Mouse (Mus musculus) testis, postnatal 10 days (tissue): Measurements from ENCODE around the gene Coa5.

Source experiments
- DNase-seq: peaks from one replicate; pipeline ENCODE4 v3.0.0; 2021; ENCODE audit warnings: low spot score

The Coa5 gene

DNA sequence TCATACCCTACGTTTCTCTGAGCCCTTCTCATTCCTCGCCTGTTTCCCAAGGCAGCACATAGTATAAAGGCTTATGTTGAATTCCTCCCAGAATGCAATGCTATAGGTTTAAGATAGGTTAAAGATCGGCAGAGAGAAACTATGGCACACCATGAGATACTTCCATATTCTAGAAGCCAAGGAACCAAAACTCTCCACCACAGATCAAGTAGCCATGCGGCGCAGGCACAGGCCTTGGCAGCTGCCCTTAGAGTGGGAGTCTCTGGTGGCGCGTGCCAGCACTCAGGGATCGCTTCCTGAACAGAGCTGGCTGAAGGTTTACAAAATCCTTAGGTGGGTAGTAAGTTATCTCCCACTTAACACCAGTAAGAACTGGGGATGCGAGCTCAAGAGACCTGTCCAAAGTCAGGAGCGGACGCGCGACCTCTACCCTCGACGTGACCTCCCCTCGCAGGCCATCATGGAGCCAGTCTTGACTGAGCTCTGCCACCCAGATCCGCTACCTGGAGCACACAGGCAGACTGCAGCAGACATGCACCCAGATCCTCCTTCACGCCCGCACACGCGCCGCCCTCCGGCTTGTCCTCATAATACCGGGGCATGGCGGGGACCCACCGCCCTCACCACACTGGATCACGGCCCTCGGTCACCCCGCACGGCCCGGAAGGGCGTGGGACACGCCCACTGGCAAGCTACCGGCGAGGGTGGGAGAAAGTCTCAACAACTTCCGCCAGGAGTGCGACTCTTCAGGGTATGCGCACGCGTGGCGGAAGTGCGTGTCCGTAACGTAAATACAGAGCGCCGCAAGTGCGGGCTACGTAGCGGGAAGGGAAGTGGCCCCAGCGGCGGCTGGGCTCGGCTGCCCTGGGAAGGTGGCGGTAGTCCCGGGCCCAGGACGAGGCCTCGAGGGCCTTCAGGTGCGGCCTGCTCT is at the start of gene Coa5, which contains the start of gene Unc50:
Coa5 (minus strand) TSS at position 738 of the 931 bp plus-strand sequence.
Unc50 (plus strand) TSS at position 774 of the 931 bp plus-strand sequence.
- peak; percentile 94 for DNase-seq

- no peak for DNase-seq
Observed at GRCm38 (mm10) chr1:37479074-37479473, 49.2 kb upstream of the Coa5 start.

GRCm38 (mm10) chr1:37478416-37478815 is 48.5 kb upstream of the Coa5 start:
- DNase-seq, result no peak

DNA sequence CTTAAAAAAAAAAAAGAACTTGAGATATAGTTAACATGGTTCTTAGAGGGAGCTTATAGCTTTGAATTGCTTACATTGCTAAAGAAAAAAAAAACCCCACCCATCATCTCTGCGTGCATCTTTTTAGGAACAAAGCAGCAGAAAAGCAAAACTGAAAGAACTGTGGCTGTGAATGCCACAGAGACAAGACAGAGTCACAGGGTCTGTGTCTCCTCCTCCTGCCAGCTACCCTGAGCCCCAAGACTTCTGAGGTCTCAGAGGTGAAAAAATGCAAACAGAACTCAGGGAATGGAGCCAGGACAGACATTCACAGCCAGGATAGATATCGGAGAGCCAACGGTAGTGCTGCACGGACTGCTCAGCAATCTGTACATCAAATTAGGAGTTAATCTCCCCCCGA is 48.0 kb upstream of the Coa5 start:
- no peak for DNase-seq

DNA sequence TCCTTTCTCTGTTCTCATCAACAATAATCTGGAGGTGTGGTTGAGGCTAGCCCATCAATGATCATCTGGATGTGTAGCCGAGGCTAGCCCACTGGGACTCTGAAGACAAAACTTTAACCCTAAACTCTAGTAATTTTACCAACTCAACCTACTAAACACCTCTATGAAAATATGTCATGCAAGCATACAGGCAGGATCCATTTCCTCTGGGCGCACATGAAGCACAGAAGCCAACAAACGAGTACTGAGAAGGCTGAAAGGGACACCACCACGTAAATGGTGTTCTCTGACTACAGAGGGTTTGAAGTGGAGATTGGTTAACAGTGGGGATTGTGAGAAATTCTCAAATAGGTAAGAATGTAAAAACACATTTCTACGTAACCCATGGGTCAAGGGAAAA is 47.3 kb upstream of the Coa5 start:
- DNase-seq, result no peak

DNA sequence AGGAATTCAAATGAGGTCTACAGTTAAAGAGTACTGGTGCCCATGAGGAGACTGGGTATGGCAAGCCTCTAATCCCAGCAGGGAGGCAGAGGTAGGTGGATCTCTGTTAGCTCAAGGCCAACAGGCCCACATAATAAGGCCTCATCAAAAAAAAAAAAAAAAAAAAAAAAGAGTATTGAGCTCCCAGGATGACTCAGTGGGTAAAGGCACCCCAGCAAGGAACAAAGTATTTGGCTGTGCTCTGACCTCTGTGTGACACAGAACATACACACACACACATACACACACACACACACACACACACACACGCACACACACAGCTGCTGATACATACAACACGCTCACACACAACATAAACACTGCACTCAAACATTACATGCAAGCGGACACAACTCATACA is 45.4 kb upstream of the Coa5 start:
- DNase-seq, result no peak

- DNase-seq, result no peak
Observed at GRCm38 (mm10) chr1:37474634-37475190, 44.8 kb upstream of the Coa5 start.

- no peak for DNase-seq
Observed at GRCm38 (mm10) chr1:37474046-37474445, 44.1 kb upstream of the Coa5 start.

GRCm38 (mm10) chr1:37473251-37473650 is 43.3 kb upstream of the Coa5 start:
- no peak for DNase-seq

DNA sequence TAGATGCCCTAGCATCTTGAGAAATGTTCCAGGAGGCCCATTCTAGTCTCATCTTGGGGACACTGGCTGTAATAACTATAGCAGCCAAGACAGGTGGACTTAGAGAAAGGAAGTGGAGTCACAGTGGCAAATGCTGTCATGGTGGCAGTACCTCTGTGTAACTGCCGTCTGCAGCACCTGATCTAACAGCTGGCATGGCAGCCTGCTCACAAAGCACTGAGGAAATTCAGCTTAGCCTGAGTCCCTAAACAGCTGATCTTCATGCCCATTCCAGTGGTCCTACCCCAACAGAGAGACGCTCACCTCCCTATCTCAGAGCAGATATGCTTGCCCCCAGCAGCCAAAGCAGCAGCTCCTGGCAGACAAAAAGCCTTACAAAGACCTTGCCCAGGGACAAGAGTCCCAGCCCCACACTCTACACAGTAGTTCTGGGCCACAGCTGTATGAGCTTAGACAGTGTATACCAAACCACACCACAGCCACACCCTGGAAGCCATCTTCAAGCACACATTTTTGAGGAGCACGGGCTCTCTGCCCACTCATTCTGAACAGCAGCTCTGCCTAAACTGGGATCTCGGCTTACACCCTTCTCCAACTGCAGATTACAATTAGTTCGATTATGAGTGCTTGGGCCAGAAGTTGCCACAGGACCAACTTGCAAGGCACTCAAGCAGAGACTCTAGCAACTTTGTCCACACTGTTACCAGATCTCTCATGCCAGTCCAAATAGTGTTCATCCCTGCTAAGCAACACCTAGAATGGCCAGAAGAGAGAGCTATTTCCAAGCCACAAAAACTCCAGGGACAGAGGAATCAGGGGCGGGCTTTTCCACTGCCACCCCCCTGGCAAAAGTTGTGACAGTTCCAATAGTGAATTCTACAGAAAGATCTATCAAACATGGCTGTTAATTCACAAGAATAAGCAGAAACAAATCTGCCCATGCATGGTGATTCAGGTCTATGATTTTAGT is 41.6 kb upstream of the Coa5 start:
- no peak for DNase-seq

- no peak for DNase-seq
Observed at GRCm38 (mm10) chr1:37469007-37469406, 39.1 kb upstream of the Coa5 start.

DNA sequence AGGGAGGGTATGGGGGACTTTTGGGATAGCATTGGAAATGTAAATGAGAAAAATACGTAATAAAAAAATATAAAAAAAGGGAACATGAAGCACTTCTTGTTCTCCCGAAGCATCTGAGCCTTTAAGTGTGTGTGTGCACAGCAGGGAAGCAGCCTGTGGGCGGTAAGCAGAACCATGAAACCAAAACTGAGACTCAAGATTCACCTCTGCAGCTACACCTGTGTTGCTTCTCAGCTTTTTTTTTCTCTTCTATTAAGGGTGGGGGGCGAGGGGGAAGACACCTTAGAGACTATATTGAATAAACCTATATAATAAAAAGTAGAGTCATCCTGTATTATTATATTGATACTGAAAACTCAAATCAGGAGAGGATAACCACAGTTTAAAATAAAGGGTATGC is 37.9 kb upstream of the Coa5 start:
- DNase-seq, result no peak

DNA sequence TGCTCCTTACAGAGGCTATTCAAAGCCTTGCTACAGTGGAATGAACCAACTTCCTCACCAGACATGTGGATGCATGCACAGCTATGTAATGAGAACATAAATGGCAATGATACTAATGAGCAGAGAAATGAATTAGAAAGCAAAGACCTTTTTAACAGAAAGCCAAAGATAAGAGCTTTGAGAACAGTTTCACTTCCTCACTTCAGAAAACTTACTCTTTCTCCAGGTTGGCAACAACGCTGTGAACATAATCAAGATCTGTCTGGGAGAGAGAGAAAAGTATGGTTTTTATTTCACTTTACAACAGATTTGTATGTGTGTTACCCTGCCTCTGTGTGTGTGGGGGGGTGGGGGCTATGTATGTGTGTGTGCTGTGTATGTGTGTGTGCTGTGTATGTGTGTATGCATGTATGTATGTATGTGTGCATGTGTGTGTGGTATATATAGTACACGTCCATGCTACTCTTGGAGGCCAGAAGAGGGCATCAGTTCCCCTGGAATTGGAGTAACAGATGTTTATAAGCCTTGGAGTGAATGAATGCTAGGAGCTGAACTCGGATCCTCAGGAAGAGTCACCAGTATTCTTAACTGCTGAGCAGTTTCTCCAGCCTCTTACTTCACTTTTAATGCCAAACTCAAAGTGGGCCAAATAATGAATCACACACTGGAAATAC is 36.6 kb upstream of the Coa5 start:
- no peak for DNase-seq

DNA sequence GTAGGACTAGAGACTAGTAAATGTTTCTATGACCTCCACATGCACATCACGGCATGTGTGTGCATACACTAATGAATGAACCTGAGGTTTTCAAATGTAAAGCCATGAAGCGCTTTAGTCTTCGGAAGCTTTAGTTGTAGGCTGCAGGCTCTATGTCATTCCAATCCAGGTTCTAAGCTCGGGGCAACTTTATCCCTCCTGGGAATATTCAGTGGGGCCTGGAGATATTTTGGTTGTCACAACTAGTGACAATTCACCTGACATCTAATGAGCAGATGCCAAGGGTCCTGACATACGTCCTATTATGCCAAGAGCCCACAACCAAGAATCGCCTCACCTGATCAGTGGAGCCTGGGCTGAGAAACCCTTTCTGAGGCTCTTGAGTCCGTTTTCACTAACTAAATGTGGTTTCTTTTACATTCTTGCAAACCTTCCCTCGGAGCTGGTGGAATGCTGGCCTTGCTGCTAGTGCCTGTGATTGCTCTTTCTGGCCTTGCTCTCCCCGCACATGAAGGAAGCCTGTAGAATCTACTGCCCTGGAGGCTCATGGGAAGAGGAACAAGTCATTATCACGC is 35.1 kb upstream of the Coa5 start:
- no peak for DNase-seq

- no peak for DNase-seq
Observed at GRCm38 (mm10) chr1:37457546-37457945, 27.6 kb upstream of the Coa5 start.

DNA sequence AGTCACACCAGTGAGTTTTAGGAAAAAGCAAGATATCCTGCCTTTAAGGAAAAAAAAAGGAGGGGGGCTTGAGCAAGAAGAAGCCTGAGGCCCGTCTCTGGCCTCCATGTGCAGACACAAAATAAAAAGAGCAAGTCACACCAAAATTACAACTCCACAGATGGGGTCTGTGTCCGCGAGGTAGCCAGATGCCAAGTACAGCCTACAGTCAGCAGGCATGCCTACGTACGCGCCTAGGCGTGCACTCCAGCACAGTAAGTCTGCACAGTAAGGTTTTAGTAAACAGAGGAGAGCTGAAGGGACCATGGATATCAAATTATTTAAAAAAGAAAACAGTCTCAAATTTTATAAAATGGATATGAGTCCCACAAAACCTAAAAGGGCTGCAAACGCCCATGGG is 21.4 kb upstream of the Coa5 start:
- no peak for DNase-seq

- peak; percentile 81 for DNase-seq
Observed at GRCm38 (mm10) chr1:37448361-37449095, 18.6 kb upstream of the Coa5 start.

GRCm38 (mm10) chr1:37442848-37443835 is 13.2 kb upstream of the Coa5 start:
- DNase-seq, result no peak

DNA sequence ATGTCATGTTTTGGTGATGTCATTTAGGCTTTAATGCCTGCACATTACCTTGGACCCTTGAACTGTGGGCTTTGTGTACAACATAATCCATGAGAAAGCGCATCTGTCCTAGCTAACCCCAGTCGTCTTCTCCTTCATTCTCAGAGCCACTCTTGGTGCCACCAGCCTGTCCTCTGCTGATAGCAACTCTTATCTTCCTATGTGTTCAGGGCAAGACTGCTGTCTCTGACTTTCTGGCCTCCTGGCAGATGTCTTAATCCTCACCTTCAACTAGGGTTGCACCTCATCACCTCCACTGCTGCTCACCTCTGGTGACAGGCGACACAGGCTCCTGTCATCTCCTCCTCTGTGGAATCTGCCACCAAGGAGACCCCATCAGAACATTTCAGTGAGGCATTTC is 6.5 kb upstream of the Coa5 start:
- DNase-seq, result no peak
